Mouse (Mus musculus): Measurements from ENCODE around the gene Cdh24.
A peak's percentile ranks its signal among the peaks of the same experiment; 100 is the strongest.

DNA sequence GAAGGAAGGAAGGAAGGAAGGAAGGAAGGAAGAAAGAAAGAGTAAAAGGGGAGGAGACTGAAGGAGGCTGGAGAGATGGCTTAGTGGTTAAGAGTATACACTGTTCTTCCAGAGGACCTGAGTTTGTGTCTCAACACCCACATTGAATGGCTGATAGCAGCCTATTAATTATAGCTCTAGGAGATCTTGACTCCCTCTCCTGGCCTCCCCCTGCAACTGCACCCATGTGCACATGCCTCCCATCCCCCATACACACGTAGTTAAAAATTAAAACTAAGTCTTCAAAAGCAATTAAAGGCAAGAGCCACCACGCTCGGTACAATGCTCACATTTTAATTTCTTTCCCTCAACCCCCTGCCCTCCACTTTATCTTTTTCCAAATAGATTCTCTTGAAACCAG lies 47.1 kb downstream of the Cdh24 start:
- TF ChIP-seq CTCF (IDR thresholded peaks at IDR 0.05; ENCODE audit: control insufficient read depth, insufficient read depth, low read length) (peak; percentile 36; the same call in 1 of the 2 replicates), POLR2A (IDR thresholded peaks at IDR 0.05; ENCODE audit: borderline replicate concordance, control insufficient read depth, low read depth, low read length) (no peak)

All from bone marrow, adult 2 months (tissue).